Mouse (Mus musculus) neural tube, embryonic 11.5 days (tissue): ENCODE data around the gene Ap4e1. TPM values are rescaled to one million over a fixed set of nuclear protein-coding genes. Genes with fewer than 3 reads are reported as not detected.
"Not testable (repeated sequence)": the region's sequence is repeated elsewhere in the genome, so short reads cannot be mapped to it uniquely, and the experiment has no call there.

Experiments
- ATAC-seq: fragments of 200-750 bp; cut with Nextera tagmentation; 2 replicates; pipeline ENCODE4 v1.8.0; 2017; ENCODE audit warnings: moderate number of reproducible peaks, mild to moderate bottlenecking, moderate TSS enrichment, moderate library complexity; ENCODE audit not compliant: insufficient read depth, low FRiP score, low TSS enrichment
- DNase-seq: peaks from one replicate; pipeline ENCODE4 v3.0.0-alpha.2; 2015; ENCODE audit warnings: low spot score
- H3K27ac ChIP-seq: fragments of 300-500 bp; sonication (generic); 2 replicates; pipeline ENCODE4 v1.5.1; 2014; ENCODE audit warnings: low read depth, mild to moderate bottlenecking, low read length
- H3K27me3 ChIP-seq: fragments of 300-500 bp; sonication (generic); 2 replicates; pipeline ENCODE4 v1.6.1; 2014; ENCODE audit warnings: mild to moderate bottlenecking, low read length, mixed read lengths; ENCODE audit not compliant: control insufficient read depth, insufficient read depth
- H3K36me3 ChIP-seq: fragments of 300-500 bp; sonication (generic); 2 replicates; pipeline ENCODE4 v1.6.1; 2014; ENCODE audit warnings: mild to moderate bottlenecking, low read length, moderate library complexity, mixed read lengths; ENCODE audit not compliant: control insufficient read depth, insufficient read depth
- H3K4me1 ChIP-seq: fragments of 300-500 bp; sonication (generic); 2 replicates; pipeline ENCODE4 v1.6.1; 2014; ENCODE audit warnings: low read length, mixed read lengths; ENCODE audit not compliant: control insufficient read depth, insufficient read depth
- H3K4me2 ChIP-seq: fragments of 300-500 bp; sonication (generic); 2 replicates; pipeline ENCODE4 v1.6.1; 2014; ENCODE audit warnings: low read depth, mild to moderate bottlenecking, moderate library complexity
- H3K4me3 ChIP-seq: fragments of 300-500 bp; sonication (generic); 2 replicates; pipeline ENCODE4 v1.5.1; 2014; ENCODE audit warnings: low read depth, low read length
- H3K9ac ChIP-seq: fragments of 300-500 bp; sonication (generic); 2 replicates; pipeline ENCODE4 v1.6.1; 2014; ENCODE audit warnings: mild to moderate bottlenecking, low read length
- H3K9me3 ChIP-seq: fragments of 300-500 bp; sonication (generic); 2 replicates; pipeline ENCODE4 v1.6.1; 2016; ENCODE audit warnings: low read length; ENCODE audit not compliant: control insufficient read depth
- WGBS: fragments of 180-500 bp; shearing (Covaris S2); extraction: QIAGEN DNeasy Blood & Tissue Kit; methylation state at CpG from one replicate; pipeline ENCODE4 v1.1.7; 2014; 5-methylcytosine and 5-hydroxymethylcytosine counted together
- microRNA-seq: library from miRNA; unstranded; fragments of <30 nt; microRNA quantifications from one replicate; pipeline ENCODE4, GENCODE M21; 2016
- polyA plus RNA-seq: library from polyadenylated mRNA; unstranded; fragments of >200 nt; fragmentation: Nextera tagmentation; extraction: Ambion mirVana; gene quantifications from 2 replicates; pipeline ENCODE4 v1.2.1, GENCODE M21; 2014

The Ap4e1 gene
- polyA plus RNA-seq, 1 experiment from 2014 or later, result 10.7 TPM

DNA sequence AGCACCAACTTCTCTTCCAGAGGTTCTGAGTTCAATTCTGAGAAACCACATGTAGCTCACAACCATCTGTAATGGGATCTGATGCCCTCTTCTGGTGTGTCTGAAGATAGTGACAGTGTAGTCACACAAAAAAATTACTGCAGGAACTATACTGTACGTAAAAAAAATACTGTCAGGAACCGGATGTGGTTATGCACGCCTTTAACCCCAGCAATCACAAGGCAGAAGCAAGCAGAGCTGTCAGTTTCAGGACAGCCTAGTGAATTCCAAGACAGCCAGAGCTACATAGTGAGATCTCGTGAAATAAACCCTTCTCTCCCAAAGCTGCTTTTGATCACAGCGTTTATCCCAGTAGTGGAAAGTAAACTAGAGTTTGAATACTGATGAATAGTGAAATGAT lies 77.7 kb downstream of the Ap4e1 start:
- Histone ChIP-seq H3K4me1 (no peaks in the 10 kb centered on the region), H3K27ac (no peak overlapping the region), H3K36me3 (no peaks in the 10 kb centered on the region), H3K9me3 (no peaks in the 10 kb centered on the region), H3K9ac (no peak overlapping the region), H3K4me2 (no peak overlapping the region), H3K27me3 (no peaks in the 10 kb centered on the region), H3K4me3 (no peak overlapping the region)
- no peak for ATAC-seq
- DNase-seq, result no peak
- WGBS, result 90% methylated on average over 5 of the region's 5 CpGs

DNA sequence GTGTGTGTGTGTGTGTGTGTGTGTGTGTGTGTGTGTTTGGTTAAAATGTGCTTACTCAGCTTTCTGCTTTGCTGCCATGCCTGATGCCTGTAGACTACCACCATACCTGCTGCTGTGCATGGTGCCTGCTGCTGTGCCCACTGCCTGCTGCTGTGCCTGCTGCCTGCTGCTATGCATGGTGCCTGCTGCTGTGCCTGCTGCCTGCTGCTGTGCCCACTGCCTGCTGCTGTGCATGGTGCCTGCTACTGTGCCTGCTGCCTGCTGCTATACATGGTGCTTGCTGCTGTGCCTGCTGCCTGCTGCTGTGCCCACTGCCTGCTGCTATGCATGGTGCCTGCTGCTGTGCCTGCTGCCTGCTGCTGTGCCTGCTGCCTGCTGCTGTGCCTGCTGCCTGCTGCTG lies 81.6 kb downstream of the Ap4e1 start:
- H3K27me3 ChIP-seq, ATAC-seq, DNase-seq, H3K36me3 ChIP-seq, H3K9ac ChIP-seq, H3K9me3 ChIP-seq, H3K4me1 ChIP-seq, H3K4me2 ChIP-seq, H3K27ac ChIP-seq, H3K4me3 ChIP-seq: not testable (repeated sequence)

DNA sequence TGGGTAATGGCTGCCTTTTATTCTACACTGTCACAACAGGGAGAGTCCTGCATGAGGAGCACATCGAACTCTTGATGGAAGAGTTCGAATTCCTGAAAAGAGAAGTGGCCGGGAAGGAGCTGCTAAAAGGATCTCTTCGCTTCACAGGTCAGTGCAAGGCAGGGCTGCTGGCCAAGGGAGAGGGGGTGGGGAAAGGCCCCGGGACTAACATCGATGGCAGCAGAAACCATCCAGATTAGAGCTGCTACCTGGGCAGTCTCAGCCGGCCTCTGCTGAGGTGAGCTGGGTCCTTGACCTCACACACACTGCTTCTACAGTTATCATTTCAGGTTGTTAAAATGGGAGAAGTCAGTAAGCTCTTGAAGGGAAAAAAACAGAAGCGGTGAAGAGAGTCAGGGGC lies 83.5 kb downstream of the Ap4e1 start:
- DNase-seq, result no peak
- H3K4me3 ChIP-seq, result no peak overlapping the region
- 86% methylated on average over 8 of the region's 8 CpGs for WGBS
- ATAC-seq, result no peak
- no peak overlapping the region for H3K4me2 ChIP-seq
- H3K4me1 ChIP-seq, result no peaks in the 10 kb centered on the region
- H3K27me3 ChIP-seq, result no peaks in the 10 kb centered on the region
- no peak overlapping the region for H3K9ac ChIP-seq
- no peaks in the 10 kb centered on the region for H3K36me3 ChIP-seq
- H3K27ac ChIP-seq, result no peak overlapping the region
- H3K9me3 ChIP-seq, result no peaks in the 10 kb centered on the region

DNA sequence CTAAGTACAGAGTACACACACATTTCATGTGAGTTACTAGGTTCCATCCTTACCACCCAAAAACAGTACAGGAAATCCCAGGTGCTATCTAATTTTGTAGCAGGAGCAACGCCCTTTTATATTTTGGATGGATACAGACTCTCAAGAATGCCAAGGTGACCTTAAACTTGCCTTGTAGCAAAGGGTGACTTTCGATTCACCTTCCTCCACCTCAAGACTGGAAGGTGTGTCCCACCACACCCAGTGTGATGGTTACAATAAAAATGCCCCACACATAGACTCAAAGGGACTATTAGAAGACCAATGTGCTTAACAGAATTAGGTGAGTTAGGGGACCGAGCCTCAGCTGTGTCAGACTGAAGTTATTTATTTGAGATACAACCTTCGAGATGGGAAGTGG lies 100.5 kb downstream of the Ap4e1 start:
- WGBS, result 94% methylated on average over 4 of the region's 4 CpGs
- no peak for ATAC-seq

More for the DNA sequence above, 100.5 kb downstream of the Ap4e1 start:
- Histone ChIP-seq H3K4me3 (no peak overlapping the region), H3K36me3 (peaks cover 26% of the 10 kb centered on the region), H3K4me2 (no peak overlapping the region), H3K9me3 (no peaks in the 10 kb centered on the region), H3K27me3 (no peaks in the 10 kb centered on the region), H3K27ac (no peak overlapping the region), H3K9ac (no peak overlapping the region), H3K4me1 (no peaks in the 10 kb centered on the region)
- no peak for DNase-seq

Small RNA genes within 50 kb of the gene (microRNA-seq; reads per million reads assigned to microRNA genes)
- not detected for gene Gm24081

Other genes with a start within 250 kb of the Ap4e1 start
- gene Usp50, start 225.2 kb upstream of the Ap4e1 start, polyA plus RNA-seq, result 2.1 and 2.3 TPM in 2 replicates
- 36.1 and 36.4 TPM in 2 replicates for gene Trpm7, start 132.5 kb upstream of the Ap4e1 start, polyA plus RNA-seq
- gene Sppl2a, start 75.5 kb upstream of the Ap4e1 start, polyA plus RNA-seq, result 33.6 and 34.5 TPM in 2 replicates
- gene Blvra, start 61.9 kb downstream of the Ap4e1 start, polyA plus RNA-seq, result 19.8 and 20.0 TPM in 2 replicates
- gene Ncaph, start 125.2 kb downstream of the Ap4e1 start, polyA plus RNA-seq, result 96.7 and 103 TPM in 2 replicates
- 15.6 and 15.7 TPM in 2 replicates for gene Itpripl1, start 134.7 kb downstream of the Ap4e1 start, polyA plus RNA-seq
- gene 1810024B03Rik, start 199.6 kb downstream of the Ap4e1 start, polyA plus RNA-seq, result 1.9 and 4.0 TPM in 2 replicates
- 100 and 110 TPM in 2 replicates for gene Snrnp200, start 199.7 kb downstream of the Ap4e1 start, polyA plus RNA-seq
- 58.8 and 72.2 TPM in 2 replicates for gene Ciao1, start 239.1 kb downstream of the Ap4e1 start, polyA plus RNA-seq
- 27.4 and 30.4 TPM in 2 replicates for gene Tmem127, start 239.2 kb downstream of the Ap4e1 start, polyA plus RNA-seq